11 mouse cellular contexts compared by ENCODE assay signal in genomic region chr17:11612801-11613531, GRCm38 (mm10).
A peak's percentile ranks its signal among the peaks of the same experiment; 100 is the strongest.
DNase-seq lines count a peak whose midpoint lies in the region; ATAC-seq and TF ChIP-seq lines count a peak whose summit lies in the region.
"Had no signal": no experiment of that assay in that cellular context is flagged by ENCODE, and none has a peak within 500 bp of the region (broad histone marks: within the 10 kb centered on the region; RNA-seq: fewer than 3 reads in every experiment).

No protein-coding gene starts in this region.

- WGBS in intestine, postnatal 0 days: 56% methylated on average over 21 of the region's 21 CpGs

- H3K4me1 ChIP-seq in intestine, postnatal 0 days (replicated peaks; ENCODE audit: control insufficient read depth, insufficient read depth, low read length): no peaks in the 10 kb centered on the region
- H3K4me1 ChIP-seq: liver, embryonic 13.5 days; neural tube, embryonic 12.5 days had no signal

- TF ChIP-seq CTCF in intestine, postnatal 0 days (IDR thresholded peaks at IDR 0.05; ENCODE audit: low read depth): no peak

- ATAC-seq in intestine, postnatal 0 days: no peak
- ATAC-seq in monocyte, adult 5-6 weeks (replicated peaks; ENCODE audit: insufficient number of reproducible peaks, low FRiP score, low TSS enrichment, poor library complexity, severe bottlenecking): peak; percentile 49

- no peaks in the 10 kb centered on the region for H3K27me3 ChIP-seq in intestine, postnatal 0 days (replicated peaks; ENCODE audit: control insufficient read depth, insufficient read depth, low read length)
- H3K27me3 ChIP-seq: liver, embryonic 13.5 days; neural tube, embryonic 12.5 days had no signal

- no peaks in the 10 kb centered on the region for H3K9me3 ChIP-seq in intestine, postnatal 0 days (ENCODE audit: control insufficient read depth)
- H3K9me3 ChIP-seq: liver, embryonic 13.5 days; neural tube, embryonic 12.5 days had no signal

- no peak overlapping the region for H3K9ac ChIP-seq in intestine, postnatal 0 days (ENCODE audit: low read depth, low read length)
- H3K9ac ChIP-seq: liver, embryonic 13.5 days; neural tube, embryonic 12.5 days had no signal

- no peaks in the 10 kb centered on the region for H3K36me3 ChIP-seq in intestine, postnatal 0 days (ENCODE audit: control insufficient read depth, insufficient read depth)
- H3K36me3 ChIP-seq: liver, embryonic 13.5 days; neural tube, embryonic 12.5 days had no signal

- no peak overlapping the region for H3K27ac ChIP-seq in intestine, postnatal 0 days (ENCODE audit: low read depth, low read length)
- H3K27ac ChIP-seq: liver, embryonic 13.5 days; neural tube, embryonic 12.5 days had no signal

- no peak overlapping the region for H3K4me3 ChIP-seq in intestine, postnatal 0 days (ENCODE audit: low read depth, low read length)
- H3K4me3 ChIP-seq: liver, embryonic 13.5 days; neural tube, embryonic 12.5 days had no signal

- peak; percentile 20 for DNase-seq in embryo, embryonic 10 days (ENCODE audit: low spot score)
- no peak for DNase-seq in embryo, embryonic 11 days
- DNase-seq in layer of hippocampus, adult 11-12 months (ENCODE audit: low spot score): peak; percentile 29
- no peak for DNase-seq in layer of hippocampus, adult 9-10 months (ENCODE audit: low spot score)
- DNase-seq in right cerebral cortex, postnatal 4 days: no peak
- no peak for DNase-seq in ovary, postnatal 10 days (ENCODE audit: low spot score)
- DNase-seq: gastrocnemius, postnatal 25 days; liver, embryonic 13.5 days had no signal

- H3K4me2 ChIP-seq in intestine, postnatal 0 days (replicated peaks; ENCODE audit: low read depth): peak overlapping the region; percentile 37; the same call in 1 of the 2 replicates
- H3K4me2 ChIP-seq: liver, embryonic 13.5 days; neural tube, embryonic 12.5 days had no signal

Comparison
In these comparisons a context has a peak if more than half of its experiments do, and no peak if none do; other contexts are left out.
1. DNase-seq: peak in embryo, embryonic 10 days (single experiment) and layer of hippocampus, adult 11-12 months (single experiment); none in embryo, embryonic 11 days (single experiment), layer of hippocampus, adult 9-10 months (single experiment), right cerebral cortex, postnatal 4 days (single experiment) and ovary, postnatal 10 days (single experiment).